Mouse (Mus musculus): ENCODE measurements at regions not wholly inside any gene's neighbourhood (a gene's known extent, or its start where the extent isn't known, plus 50 kb on each side); places are given as distances from the start of the nearest gene placed in this dataset.

DNA sequence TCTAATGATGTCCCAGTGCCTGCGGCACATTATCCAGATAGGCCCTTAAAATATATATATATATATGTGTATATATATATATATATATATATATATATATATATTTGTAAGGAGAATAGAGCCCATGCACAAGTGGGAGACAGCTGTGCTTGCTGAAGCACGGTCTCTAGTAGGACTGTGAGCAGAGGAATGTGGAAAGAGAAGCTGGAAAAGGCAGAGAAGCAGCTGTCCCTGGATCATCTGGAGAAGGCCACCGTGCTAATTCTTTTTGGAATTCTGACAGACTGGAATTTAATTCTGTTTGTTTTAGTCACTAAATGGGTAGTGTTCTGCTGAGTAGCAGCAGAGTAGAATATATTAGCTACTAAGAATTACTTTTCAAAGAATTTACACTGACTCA, 370.4 kb upstream of the Tle4 start:
- Histone ChIP-seq H3K4me3 (ENCODE audit: insufficient read depth, low read depth, low read length) (no peak overlapping the region), H3K4me1 (ENCODE audit: control insufficient read depth, insufficient read depth, low read length) (no peaks in the 10 kb centered on the region), H3K27ac (ENCODE audit: insufficient read depth, low read depth, low read length) (no peak overlapping the region)
- no peak for TF ChIP-seq CTCF (IDR thresholded peaks at IDR 0.05; ENCODE audit: insufficient read depth, low read depth, low read length)
- TF ChIP-seq POLR2A (IDR thresholded peaks at IDR 0.05; ENCODE audit: insufficient read depth, low read depth, low read length) = no peak
- WGBS = 68% methylated on average over 3 of the region's 3 CpGs

- TF ChIP-seq CTCF (IDR thresholded peaks at IDR 0.05; ENCODE audit: insufficient read depth, low read depth, low read length) (no peak), POLR2A (IDR thresholded peaks at IDR 0.05; ENCODE audit: insufficient read depth, low read depth, low read length) (no peak)
- H3K4me3 ChIP-seq (ENCODE audit: insufficient read depth, low read depth, low read length) = no peak overlapping the region
- 96% methylated on average over 19 of the region's 19 CpGs for WGBS
- H3K4me1 ChIP-seq (ENCODE audit: control insufficient read depth, insufficient read depth, low read length) = peaks cover 2% of the 10 kb centered on the region; the same call in 1 of the 2 replicates
- no peak overlapping the region for H3K27ac ChIP-seq (ENCODE audit: insufficient read depth, low read depth, low read length)
Measured at GRCm38 (mm10) chr19:14957727-14958126, 359.9 kb upstream of the Tle4 start.

GRCm38 (mm10) chr19:14957154-14957553, 359.3 kb upstream of the Tle4 start:
- H3K4me3 ChIP-seq (ENCODE audit: insufficient read depth, low read depth, low read length) = no peak overlapping the region
- peaks cover 2% of the 10 kb centered on the region; the same call in 1 of the 2 replicates for H3K4me1 ChIP-seq (ENCODE audit: control insufficient read depth, insufficient read depth, low read length)
- 59% methylated on average over 10 of the region's 10 CpGs for WGBS
- TF ChIP-seq CTCF (IDR thresholded peaks at IDR 0.05; ENCODE audit: insufficient read depth, low read depth, low read length) = no peak
- no peak for TF ChIP-seq POLR2A (IDR thresholded peaks at IDR 0.05; ENCODE audit: insufficient read depth, low read depth, low read length)
- H3K27ac ChIP-seq (ENCODE audit: insufficient read depth, low read depth, low read length) = no peak overlapping the region

- H3K27ac ChIP-seq (ENCODE audit: insufficient read depth, low read depth, low read length) = no peak overlapping the region
- TF ChIP-seq CTCF (IDR thresholded peaks at IDR 0.05; ENCODE audit: insufficient read depth, low read depth, low read length) (no peak), POLR2A (IDR thresholded peaks at IDR 0.05; ENCODE audit: insufficient read depth, low read depth, low read length) (no peak)
- peaks cover 2% of the 10 kb centered on the region; the same call in 1 of the 2 replicates for H3K4me1 ChIP-seq (ENCODE audit: control insufficient read depth, insufficient read depth, low read length)
- no peak overlapping the region for H3K4me3 ChIP-seq (ENCODE audit: insufficient read depth, low read depth, low read length)
- 30% methylated on average over 3 of the region's 3 CpGs for WGBS
Measured at GRCm38 (mm10) chr19:14956392-14956791, 358.5 kb upstream of the Tle4 start.

DNA sequence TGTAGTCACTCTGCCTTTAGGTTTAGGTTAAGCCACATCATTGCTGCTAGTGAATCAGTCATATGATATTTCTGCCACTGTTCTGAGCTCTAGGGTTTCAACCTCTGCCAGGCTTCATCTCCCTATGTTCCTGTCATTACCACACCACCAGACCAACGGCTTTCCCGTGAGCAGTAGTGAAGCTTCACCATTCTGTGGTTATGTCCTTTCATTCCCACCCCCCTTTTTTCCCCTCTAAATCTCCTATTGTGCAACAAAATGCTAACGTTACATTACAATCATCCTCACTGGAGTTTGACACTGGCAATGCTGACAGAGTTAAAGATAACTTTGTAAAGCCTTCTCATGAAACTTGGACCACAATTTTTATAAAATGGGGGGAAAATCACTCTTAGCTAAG, 358.1 kb upstream of the Tle4 start:
- TF ChIP-seq CTCF (IDR thresholded peaks at IDR 0.05; ENCODE audit: insufficient read depth, low read depth, low read length) (no peak), POLR2A (IDR thresholded peaks at IDR 0.05; ENCODE audit: insufficient read depth, low read depth, low read length) (no peak)
- Histone ChIP-seq H3K27ac (ENCODE audit: insufficient read depth, low read depth, low read length) (no peak overlapping the region), H3K4me1 (ENCODE audit: control insufficient read depth, insufficient read depth, low read length) (peaks cover 2% of the 10 kb centered on the region; the same call in 1 of the 2 replicates), H3K4me3 (ENCODE audit: insufficient read depth, low read depth, low read length) (no peak overlapping the region)
- 70% methylated on average over 3 of the region's 3 CpGs for WGBS

DNA sequence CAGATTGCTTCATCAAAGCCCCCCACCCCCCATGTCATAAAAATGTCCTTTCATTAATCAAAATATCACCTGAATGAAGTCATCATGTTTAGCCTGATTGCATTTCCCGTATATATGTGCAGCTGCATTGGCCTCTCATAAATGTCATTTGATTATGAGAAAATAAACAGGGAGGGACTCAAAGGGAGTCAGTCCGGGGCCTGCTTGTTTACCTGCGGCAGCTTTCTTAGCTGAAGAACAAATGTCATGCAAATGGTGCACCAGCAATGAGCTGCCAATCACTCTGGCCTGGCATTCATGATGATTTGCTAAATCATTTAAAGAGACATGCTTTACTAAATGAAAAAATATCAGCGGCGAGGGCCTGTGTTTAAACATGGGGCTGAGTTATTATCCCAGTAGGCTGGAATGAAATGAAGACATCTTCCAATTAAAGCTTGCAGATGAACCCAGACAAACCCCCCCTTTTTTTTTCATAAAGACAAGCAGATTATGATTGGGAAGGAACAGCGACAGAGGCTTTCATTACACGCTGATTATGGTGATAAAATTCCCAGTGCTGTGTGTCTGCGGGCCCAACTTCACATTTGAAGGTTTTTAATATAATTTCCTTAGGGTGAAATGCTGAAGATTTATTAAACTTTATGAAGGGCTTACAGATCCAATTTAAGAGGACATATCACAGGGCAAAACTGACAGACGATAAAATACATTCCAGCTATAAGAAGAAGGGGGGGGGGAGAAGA, 342.5 kb upstream of the Tle4 start:
- H3K4me3 ChIP-seq (ENCODE audit: insufficient read depth, low read depth, low read length) = no peak overlapping the region
- WGBS = 82% methylated on average over 9 of the region's 9 CpGs
- TF ChIP-seq CTCF (IDR thresholded peaks at IDR 0.05; ENCODE audit: insufficient read depth, low read depth, low read length) (no peak), POLR2A (IDR thresholded peaks at IDR 0.05; ENCODE audit: insufficient read depth, low read depth, low read length) (no peak)
- H3K4me1 ChIP-seq (ENCODE audit: control insufficient read depth, insufficient read depth, low read length) = no peaks in the 10 kb centered on the region
- no peak overlapping the region for H3K27ac ChIP-seq (ENCODE audit: insufficient read depth, low read depth, low read length)

GRCm38 (mm10) chr19:14922238-14922637, 324.4 kb upstream of the Tle4 start:
- WGBS = 75% methylated on average over 1 of the region's 1 CpGs
- Histone ChIP-seq H3K4me3 (ENCODE audit: insufficient read depth, low read depth, low read length) (no peak overlapping the region), H3K4me1 (ENCODE audit: control insufficient read depth, insufficient read depth, low read length) (no peaks in the 10 kb centered on the region), H3K27ac (ENCODE audit: insufficient read depth, low read depth, low read length) (no peak overlapping the region)
- no peak for TF ChIP-seq CTCF (IDR thresholded peaks at IDR 0.05; ENCODE audit: insufficient read depth, low read depth, low read length)
- no peak for TF ChIP-seq POLR2A (IDR thresholded peaks at IDR 0.05; ENCODE audit: insufficient read depth, low read depth, low read length)

DNA sequence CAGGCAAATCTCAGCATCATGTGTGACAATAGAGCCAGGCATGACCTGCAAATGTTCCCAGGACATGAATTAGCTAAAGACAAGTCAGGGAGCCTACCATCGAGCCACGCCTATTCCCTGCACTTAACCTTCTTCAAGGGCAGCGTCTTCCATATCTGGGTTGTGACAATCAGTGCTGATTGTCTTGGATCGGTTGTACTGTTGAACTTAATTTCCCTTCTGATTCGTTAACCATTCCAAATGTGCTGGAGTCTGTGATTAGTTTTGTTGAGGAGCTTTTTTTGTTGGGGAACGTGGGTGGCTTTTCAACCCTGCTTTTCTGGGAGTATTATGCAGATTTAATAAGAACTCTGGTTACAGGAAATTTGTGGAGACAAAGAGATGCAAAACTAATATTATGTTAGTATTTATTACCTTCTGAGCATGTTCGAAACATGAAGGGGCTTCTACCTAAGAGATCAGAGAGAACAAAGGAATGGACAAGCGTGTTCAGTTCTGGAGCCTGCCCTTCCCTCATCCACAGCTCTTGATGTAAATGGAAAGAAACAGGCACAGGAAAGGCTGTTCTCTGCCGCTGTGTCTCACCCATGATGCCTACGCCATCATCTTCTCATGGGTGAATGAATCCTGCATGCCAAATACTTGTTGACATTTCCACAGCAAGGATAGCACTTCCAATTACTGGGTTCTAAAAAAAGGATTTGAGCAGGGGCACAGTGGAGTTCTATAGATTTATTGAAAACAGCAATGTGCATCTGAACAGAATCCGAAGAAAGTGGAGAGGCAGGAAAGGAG, 313.4 kb upstream of the Tle4 start:
- Histone ChIP-seq H3K4me3 (ENCODE audit: insufficient read depth, low read depth, low read length) (no peak overlapping the region), H3K27ac (ENCODE audit: insufficient read depth, low read depth, low read length) (peak overlapping the region; percentile 16), H3K4me1 (ENCODE audit: control insufficient read depth, insufficient read depth, low read length) (no peaks in the 10 kb centered on the region)
- WGBS = 42% methylated on average over 11 of the region's 11 CpGs
- TF ChIP-seq POLR2A (IDR thresholded peaks at IDR 0.05; ENCODE audit: insufficient read depth, low read depth, low read length) (no peak), CTCF (IDR thresholded peaks at IDR 0.05; ENCODE audit: insufficient read depth, low read depth, low read length) (no peak)

DNA sequence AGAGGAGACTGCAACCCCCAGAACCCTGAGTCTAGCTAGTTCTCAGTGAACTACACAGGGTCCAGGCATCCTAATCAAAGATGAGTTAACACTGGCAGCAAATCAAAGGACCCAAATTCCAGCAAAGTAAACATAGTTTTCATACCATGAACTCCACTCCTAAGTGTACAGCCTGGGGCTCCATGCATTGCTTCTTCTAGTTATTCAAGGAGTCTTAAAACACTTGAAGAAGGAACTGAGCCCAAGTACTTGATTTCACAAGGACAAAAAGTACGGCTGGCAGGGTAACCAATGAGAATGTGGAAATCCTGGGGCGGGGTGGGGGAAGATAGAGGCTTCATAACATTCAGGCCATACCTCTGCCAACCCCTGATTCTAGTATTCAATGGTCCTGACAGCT, 297.0 kb upstream of the Tle4 start:
- TF ChIP-seq POLR2A (IDR thresholded peaks at IDR 0.05; ENCODE audit: insufficient read depth, low read depth, low read length) (no peak), CTCF (IDR thresholded peaks at IDR 0.05; ENCODE audit: insufficient read depth, low read depth, low read length) (no peak)
- 94% methylated on average over 2 of the region's 2 CpGs for WGBS
- H3K4me3 ChIP-seq (ENCODE audit: insufficient read depth, low read depth, low read length) = no peak overlapping the region
- no peak overlapping the region for H3K27ac ChIP-seq (ENCODE audit: insufficient read depth, low read depth, low read length)
- peaks cover 7% of the 10 kb centered on the region; the same call in 1 of the 2 replicates for H3K4me1 ChIP-seq (ENCODE audit: control insufficient read depth, insufficient read depth, low read length)
